Mouse (Mus musculus) 3T3-L1 (cell line): Measurements from ENCODE around the gene Tubg2.

Experiments used
- DNase-seq: peaks from one replicate; pipeline ENCODE4 v3.0.0-alpha.2; 2015; ENCODE audit warnings: low read depth, low spot score

Tubg2 gene

GRCm38 (mm10) chr11:101193076-101193475 lies 37.4 kb downstream of the Tubg2 start:
- no peak for DNase-seq

- no peak for DNase-seq
These were observed 38.4 kb downstream of the Tubg2 start for GRCm38 (mm10) chr11:101194137-101194536.

GRCm38 (mm10) chr11:101194643-101195042 lies 38.9 kb downstream of the Tubg2 start:
- DNase-seq: no peak

GRCm38 (mm10) chr11:101195101-101195500 lies 39.4 kb downstream of the Tubg2 start:
- no peak for DNase-seq

- no peak for DNase-seq
These were observed 39.9 kb downstream of the Tubg2 start for GRCm38 (mm10) chr11:101195571-101195970.

- DNase-seq: no peak
These were observed 40.5 kb downstream of the Tubg2 start for GRCm38 (mm10) chr11:101196175-101196574.

GRCm38 (mm10) chr11:101199555-101199954 lies 43.8 kb downstream of the Tubg2 start:
- no peak for DNase-seq

- peak; percentile 61 for DNase-seq
These were observed 45.3 kb downstream of the Tubg2 start for GRCm38 (mm10) chr11:101200986-101201385.
